Mouse (Mus musculus) forebrain, embryonic 12.5 days (tissue): Measurements from ENCODE around the gene Gm37240. TPM values are rescaled to one million over a fixed set of nuclear protein-coding genes. Genes with fewer than 3 reads are reported as not detected.
"Not testable (repeated sequence)": the region's sequence is repeated elsewhere in the genome, so short reads cannot be mapped to it uniquely, and the experiment has no call there.

Experiments used
- ATAC-seq: fragments of 200-750 bp; cut with Nextera tagmentation; 2 replicates; pipeline ENCODE4 v1.8.0; 2017; ENCODE audit warnings: moderate TSS enrichment; ENCODE audit not compliant: low FRiP score
- H3K27ac ChIP-seq: fragments of 300-500 bp; sonication (generic); 2 replicates; pipeline ENCODE4 v1.5.1; 2016; ENCODE audit warnings: mild to moderate bottlenecking
- H3K27me3 ChIP-seq: fragments of 300-500 bp; sonication (generic); 2 replicates; pipeline ENCODE4 v1.6.1; 2016; ENCODE audit warnings: mild to moderate bottlenecking
- H3K36me3 ChIP-seq: fragments of 300-500 bp; sonication (generic); replicated peaks from 2 replicates; pipeline ENCODE4 v1.6.1; 2016; ENCODE audit warnings: mild to moderate bottlenecking
- H3K4me1 ChIP-seq: fragments of 300-500 bp; sonication (generic); 2 replicates; pipeline ENCODE4 v1.6.1; 2016
- H3K4me2 ChIP-seq: fragments of 300-500 bp; sonication (generic); 2 replicates; pipeline ENCODE4 v1.6.1; 2016; ENCODE audit warnings: mild to moderate bottlenecking, moderate library complexity
- H3K4me3 ChIP-seq: fragments of 300-500 bp; sonication (generic); replicated peaks from 2 replicates; pipeline ENCODE4 v1.5.1; 2016; ENCODE audit warnings: mild to moderate bottlenecking
- H3K9ac ChIP-seq: fragments of 300-500 bp; sonication (generic); 2 replicates; pipeline ENCODE4 v1.6.1; 2016; ENCODE audit warnings: mild to moderate bottlenecking
- H3K9me3 ChIP-seq: fragments of 300-500 bp; sonication (generic); 2 replicates; pipeline ENCODE4 v1.6.1; 2016
- WGBS: fragments of 180-500 bp; shearing (Covaris S2); methylation state at CpG from one replicate; pipeline ENCODE4 v1.1.7; 2016; 5-methylcytosine and 5-hydroxymethylcytosine counted together
- polyA plus RNA-seq: library from polyadenylated mRNA; unstranded; fragments of >200 nt; fragmentation: Nextera tagmentation; extraction: Ambion mirVana; gene quantifications from 2 replicates; pipeline ENCODE4 v1.2.1, GENCODE M21; 2016

Gene Gm37240
- polyA plus RNA-seq, 1 experiment from 2014 or later: 0.57 TPM

DNA sequence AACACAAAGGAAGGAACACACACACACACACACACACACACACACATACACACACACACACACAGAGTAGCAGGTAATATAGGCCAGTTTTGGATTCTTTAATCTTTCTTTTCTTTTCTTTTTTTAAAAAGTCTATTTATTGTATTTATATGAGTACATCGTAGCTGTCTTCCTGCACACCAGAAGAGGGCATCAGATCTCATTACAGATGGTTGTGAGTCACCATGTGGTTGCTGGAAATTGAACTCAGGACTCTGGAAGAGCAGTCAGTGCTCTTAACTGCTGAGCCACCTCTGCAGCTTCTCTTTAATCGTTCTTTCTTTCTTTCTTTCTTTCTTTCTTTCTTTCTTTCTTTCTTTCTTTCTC, 1231.5 kb downstream of the Gm37240 start:
- not testable (repeated sequence) for ATAC-seq
- WGBS: 57% methylated on average over 2 of the region's 2 CpGs

DNA sequence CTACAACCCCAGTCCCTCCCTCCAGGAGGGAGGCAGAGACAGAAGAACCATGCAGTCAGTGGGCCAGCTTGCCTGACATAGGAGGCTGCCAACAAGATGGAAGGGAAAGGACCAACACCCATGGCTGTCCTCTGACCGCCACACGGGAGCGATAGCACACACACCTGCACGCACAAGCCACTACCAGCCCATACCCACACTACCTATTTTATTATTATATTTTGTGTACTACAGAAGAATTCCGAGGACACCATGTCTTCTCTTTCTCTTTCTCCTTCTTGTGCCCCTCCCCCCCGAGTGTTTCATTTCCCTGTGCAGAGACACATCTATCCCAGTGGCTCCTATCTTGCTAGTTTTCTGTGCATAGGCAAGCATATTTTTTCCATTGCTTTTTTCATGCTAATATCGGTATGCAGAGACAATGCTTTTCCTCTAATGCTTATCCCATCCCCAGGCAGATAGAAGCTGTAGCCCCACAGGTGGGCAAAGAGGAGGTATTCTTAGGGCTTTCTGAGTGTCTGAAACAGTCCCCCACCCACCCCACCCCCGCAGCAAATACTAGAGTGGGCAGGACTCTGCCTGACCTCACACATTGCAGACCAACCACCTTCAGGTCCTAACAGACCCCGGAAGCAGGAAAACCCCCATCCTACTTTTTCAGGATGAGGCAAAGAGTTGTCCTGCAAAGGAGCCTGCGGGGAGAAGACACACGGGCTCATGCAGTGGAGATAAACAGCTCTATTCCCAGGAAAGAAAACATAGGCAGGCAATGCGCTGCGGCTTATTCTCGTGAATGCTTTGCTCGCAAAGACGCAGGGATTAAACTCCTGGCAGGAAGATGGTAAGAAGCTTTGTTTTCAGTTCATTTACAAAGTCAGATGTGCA, 1232.2 kb downstream of the Gm37240 start:
- peak overlapping the region; percentile 30; the same call in 1 of the 2 replicates for H3K4me2 ChIP-seq
- no peak for ATAC-seq
- 0 out of 2 replicates have a peak, but pooled peaks cover 6% of the 10 kb centered on the region for H3K9me3 ChIP-seq
- 10% methylated on average over 16 of the region's 16 CpGs for WGBS
- H3K9ac ChIP-seq: no peak overlapping the region
- H3K4me3 ChIP-seq: no peak overlapping the region; the same call in 1 of the 2 replicates
- no peaks in the 10 kb centered on the region for H3K36me3 ChIP-seq
- H3K27ac ChIP-seq: no peak overlapping the region
- H3K4me1 ChIP-seq: peaks cover 22% of the 10 kb centered on the region
- H3K27me3 ChIP-seq: peaks cover 18% of the 10 kb centered on the region

More for the DNA sequence above, 1231.5 kb downstream of the Gm37240 start:
- peaks cover 18% of the 10 kb centered on the region for H3K27me3 ChIP-seq
- not testable (repeated sequence) for H3K4me3 ChIP-seq, H3K36me3 ChIP-seq, H3K9ac ChIP-seq, H3K9me3 ChIP-seq, H3K27ac ChIP-seq
- peak overlapping the region; percentile 30; the same call in 1 of the 2 replicates for H3K4me2 ChIP-seq
- H3K4me1 ChIP-seq: peaks cover 22% of the 10 kb centered on the region

- WGBS: 45% methylated on average over 12 of the region's 12 CpGs
- peaks cover 22% of the 10 kb centered on the region for H3K4me1 ChIP-seq
- ATAC-seq: peak; percentile 51; the same call in 1 of the 2 replicates
- H3K9me3 ChIP-seq: 0 out of 2 replicates have a peak, but pooled peaks cover 6% of the 10 kb centered on the region
- H3K36me3 ChIP-seq: no peaks in the 10 kb centered on the region
- H3K9ac ChIP-seq: no peak overlapping the region
- peaks cover 18% of the 10 kb centered on the region for H3K27me3 ChIP-seq
- no peak overlapping the region for H3K27ac ChIP-seq
- H3K4me3 ChIP-seq: 0 out of 2 replicates have a peak overlapping the region, but pooled peaks have one; percentile 14
- H3K4me2 ChIP-seq: peak overlapping the region; percentile 43
These were observed 1233.0 kb downstream of the Gm37240 start for GRCm38 (mm10) chr3:84654246-84654826.

DNA sequence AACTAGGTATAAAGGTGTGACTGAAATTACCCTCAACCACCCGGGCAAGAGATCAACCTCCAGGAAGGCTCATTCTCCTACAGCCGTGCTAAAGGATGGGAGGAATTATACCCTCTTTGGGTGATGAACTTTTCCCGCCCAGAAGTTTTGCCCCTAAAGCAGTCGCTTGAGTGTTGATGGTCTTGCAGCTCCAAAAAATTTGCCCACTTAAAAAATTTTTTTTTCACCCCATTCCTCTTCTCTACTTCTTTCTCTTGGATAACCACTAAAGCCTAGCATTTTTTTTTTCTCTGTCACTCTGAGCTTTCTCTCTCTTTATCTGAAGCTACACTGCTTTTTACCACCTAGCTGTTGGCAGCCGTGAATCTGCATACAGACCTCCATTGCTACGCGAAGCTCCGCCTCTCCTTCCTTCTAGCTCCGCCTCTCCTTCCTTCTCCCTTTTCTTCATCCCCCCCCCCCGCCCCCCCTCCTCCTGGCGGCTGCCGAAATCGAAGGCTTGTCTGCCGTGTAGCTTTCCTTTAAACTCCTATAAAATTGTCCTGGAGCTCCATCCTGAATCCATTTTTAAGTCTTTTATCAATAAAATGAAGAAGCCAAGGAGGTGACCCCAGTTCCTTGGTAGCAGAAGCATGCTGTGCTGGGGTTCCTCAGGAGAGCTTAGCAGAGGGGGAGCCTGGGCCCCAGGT, 1233.6 kb downstream of the Gm37240 start:
- Histone ChIP-seq H3K27ac (no peak overlapping the region), H3K4me1 (peaks cover 22% of the 10 kb centered on the region), H3K27me3 (peaks cover 18% of the 10 kb centered on the region), H3K4me3 (0 out of 2 replicates have a peak overlapping the region, but pooled peaks have one; percentile 14), H3K4me2 (peak overlapping the region; percentile 43), H3K36me3 (no peaks in the 10 kb centered on the region), H3K9me3 (0 out of 2 replicates have a peak, but pooled peaks cover 2% of the 10 kb centered on the region), H3K9ac (no peak overlapping the region)
- 31% methylated on average over 13 of the region's 14 CpGs for WGBS
- ATAC-seq: no peak

- no peak overlapping the region for H3K9ac ChIP-seq
- H3K27ac ChIP-seq: no peak overlapping the region
- no peak overlapping the region for H3K4me2 ChIP-seq
- H3K4me3 ChIP-seq: no peak overlapping the region
- peaks cover 18% of the 10 kb centered on the region for H3K27me3 ChIP-seq
- H3K4me1 ChIP-seq: peaks cover 22% of the 10 kb centered on the region
- no peak for ATAC-seq
- no peaks in the 10 kb centered on the region for H3K9me3 ChIP-seq
- H3K36me3 ChIP-seq: no peaks in the 10 kb centered on the region
- WGBS: 86% methylated on average over 12 of the region's 12 CpGs
These were observed 1234.4 kb downstream of the Gm37240 start for GRCm38 (mm10) chr3:84652643-84653556.

DNA sequence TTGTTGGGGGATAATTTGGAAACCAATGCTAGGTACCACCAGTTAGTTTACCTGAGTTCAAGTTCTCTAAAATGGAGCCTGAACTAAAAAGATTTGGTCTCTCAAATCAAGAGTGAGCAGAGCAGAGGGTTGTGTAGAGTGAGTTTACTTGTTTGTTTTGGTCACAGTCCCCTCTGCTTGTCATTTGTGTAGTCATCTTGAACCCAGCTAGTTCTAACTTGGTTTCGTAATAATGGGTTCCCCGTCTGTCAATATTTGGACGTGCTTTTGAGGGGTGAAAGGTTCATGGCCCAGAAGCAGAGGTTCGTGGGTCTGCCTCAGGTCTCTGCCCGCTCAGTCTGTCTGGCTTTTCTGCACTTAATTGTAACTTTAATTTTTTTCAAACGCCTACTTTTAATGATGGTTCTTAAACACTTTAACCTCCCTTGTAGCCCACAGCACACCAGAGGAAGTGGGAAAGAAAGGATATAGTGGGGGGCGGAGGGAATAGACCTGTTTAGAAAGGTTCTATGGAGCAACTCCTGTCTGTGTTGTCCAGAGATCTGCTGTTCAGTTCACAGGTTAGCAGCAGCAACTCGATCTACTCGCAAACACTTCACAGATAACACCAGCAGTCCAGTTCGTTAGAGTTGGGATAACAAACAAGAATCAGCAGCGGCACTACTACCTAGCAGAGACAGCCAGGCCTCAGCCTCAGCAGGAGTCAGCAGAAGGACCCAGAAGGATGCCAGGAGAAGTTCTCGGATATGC, 1237.6 kb downstream of the Gm37240 start:
- H3K9ac ChIP-seq: no peak overlapping the region
- no peak overlapping the region for H3K4me2 ChIP-seq
- no peak overlapping the region for H3K4me3 ChIP-seq
- peaks cover 13% of the 10 kb centered on the region for H3K27me3 ChIP-seq
- no peak for ATAC-seq
- H3K27ac ChIP-seq: no peak overlapping the region
- H3K4me1 ChIP-seq: peaks cover 21% of the 10 kb centered on the region
- H3K36me3 ChIP-seq: no peaks in the 10 kb centered on the region
- no peaks in the 10 kb centered on the region for H3K9me3 ChIP-seq
- 92% methylated on average over 12 of the region's 12 CpGs for WGBS

DNA sequence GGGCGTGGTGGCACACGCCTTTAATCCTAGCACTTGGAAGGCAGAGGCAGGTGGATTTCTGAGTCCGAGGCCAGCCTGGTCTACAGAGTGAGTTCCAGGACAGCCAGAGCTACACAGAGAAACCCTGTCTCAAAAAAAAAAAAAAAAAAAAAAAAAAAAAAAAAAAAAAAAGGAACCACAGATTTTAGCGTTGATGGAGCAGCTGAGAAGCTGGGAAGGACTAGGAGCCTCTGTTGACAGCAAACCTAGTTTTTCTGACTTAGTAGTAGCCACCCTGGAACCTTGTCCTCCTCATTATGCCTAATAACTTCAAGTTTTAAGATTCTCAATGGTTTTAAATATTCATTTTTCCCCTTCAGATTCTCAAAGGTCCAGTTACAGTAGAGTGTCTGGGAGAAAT, 1239.2 kb downstream of the Gm37240 start:
- WGBS: 85% methylated on average over 4 of the region's 4 CpGs
- ATAC-seq, H3K36me3 ChIP-seq: not testable (repeated sequence)

DNA sequence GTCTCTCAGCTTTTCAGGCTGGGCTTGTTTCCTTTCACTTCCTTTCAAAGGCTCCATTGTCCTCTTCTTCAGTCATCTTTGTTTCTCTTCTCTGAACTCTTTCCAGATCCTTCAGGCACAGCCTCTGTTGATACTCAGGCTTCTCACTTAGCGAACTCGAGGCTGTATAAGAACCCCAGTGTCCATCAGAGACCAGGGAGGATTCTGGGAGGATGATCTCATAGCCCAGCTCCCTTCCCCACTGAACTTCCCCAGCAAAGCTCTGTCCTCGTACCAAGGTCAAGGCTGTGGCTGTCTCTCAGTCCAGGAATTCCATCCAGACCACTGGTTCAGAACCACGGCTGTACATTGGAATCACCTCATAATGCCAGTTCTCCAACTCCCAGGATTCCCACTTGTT, 1239.7 kb downstream of the Gm37240 start:
- Histone ChIP-seq H3K4me1 (peaks cover 10% of the 10 kb centered on the region; the same call in 1 of the 2 replicates), H3K27me3 (no peaks in the 10 kb centered on the region), H3K9me3 (no peaks in the 10 kb centered on the region), H3K9ac (no peak overlapping the region), H3K27ac (no peak overlapping the region), H3K4me2 (peak overlapping the region; percentile 10; the same call in 1 of the 2 replicates), H3K36me3 (no peaks in the 10 kb centered on the region), H3K4me3 (no peak overlapping the region)
- 25% methylated on average over 4 of the region's 4 CpGs for WGBS
- no peak for ATAC-seq

More for the DNA sequence above, 1239.2 kb downstream of the Gm37240 start:
- not testable (repeated sequence) for H3K9me3 ChIP-seq, H3K9ac ChIP-seq, H3K27ac ChIP-seq, H3K4me3 ChIP-seq, H3K4me1 ChIP-seq, H3K4me2 ChIP-seq, H3K27me3 ChIP-seq

- Histone ChIP-seq H3K4me2 (no peak overlapping the region), H3K27ac (no peak overlapping the region), H3K4me1 (peaks cover 10% of the 10 kb centered on the region; the same call in 1 of the 2 replicates), H3K4me3 (no peak overlapping the region), H3K9me3 (no peaks in the 10 kb centered on the region), H3K36me3 (no peaks in the 10 kb centered on the region), H3K27me3 (no peaks in the 10 kb centered on the region), H3K9ac (no peak overlapping the region)
- ATAC-seq: no peak
- WGBS: 84% methylated on average over 8 of the region's 8 CpGs
These were observed 1240.9 kb downstream of the Gm37240 start for GRCm38 (mm10) chr3:84646331-84646845.

DNA sequence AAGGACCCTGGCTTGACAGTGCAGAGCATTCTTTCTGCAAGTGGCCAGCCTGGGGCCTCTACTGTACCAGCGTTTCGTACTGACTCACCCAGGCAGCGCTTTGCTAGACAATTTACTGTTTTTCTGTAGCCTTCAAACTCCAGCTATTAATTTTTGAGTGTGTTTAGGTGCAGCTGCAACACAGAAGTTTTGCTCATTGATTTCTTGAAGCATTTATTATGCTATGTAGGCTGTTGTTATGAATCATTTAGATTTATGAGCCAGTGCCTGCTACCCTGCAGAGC, 1241.4 kb downstream of the Gm37240 start:
- H3K4me3 ChIP-seq: no peak overlapping the region
- H3K4me2 ChIP-seq: no peak overlapping the region
- no peaks in the 10 kb centered on the region for H3K9me3 ChIP-seq
- peaks cover 10% of the 10 kb centered on the region; the same call in 1 of the 2 replicates for H3K4me1 ChIP-seq
- 89% methylated on average over 3 of the region's 3 CpGs for WGBS
- H3K36me3 ChIP-seq: no peaks in the 10 kb centered on the region
- no peaks in the 10 kb centered on the region for H3K27me3 ChIP-seq
- no peak overlapping the region for H3K27ac ChIP-seq
- no peak overlapping the region for H3K9ac ChIP-seq
- ATAC-seq: no peak
